Mouse (Mus musculus): ENCODE data around the gene Cyp1a2. TPM values are rescaled to one million over a fixed set of nuclear protein-coding genes. Genes with fewer than 3 reads are reported as not detected.

Cyp1a2 gene
- polyA plus RNA-seq, 1 experiment from 2014 or later = not detected

DNA sequence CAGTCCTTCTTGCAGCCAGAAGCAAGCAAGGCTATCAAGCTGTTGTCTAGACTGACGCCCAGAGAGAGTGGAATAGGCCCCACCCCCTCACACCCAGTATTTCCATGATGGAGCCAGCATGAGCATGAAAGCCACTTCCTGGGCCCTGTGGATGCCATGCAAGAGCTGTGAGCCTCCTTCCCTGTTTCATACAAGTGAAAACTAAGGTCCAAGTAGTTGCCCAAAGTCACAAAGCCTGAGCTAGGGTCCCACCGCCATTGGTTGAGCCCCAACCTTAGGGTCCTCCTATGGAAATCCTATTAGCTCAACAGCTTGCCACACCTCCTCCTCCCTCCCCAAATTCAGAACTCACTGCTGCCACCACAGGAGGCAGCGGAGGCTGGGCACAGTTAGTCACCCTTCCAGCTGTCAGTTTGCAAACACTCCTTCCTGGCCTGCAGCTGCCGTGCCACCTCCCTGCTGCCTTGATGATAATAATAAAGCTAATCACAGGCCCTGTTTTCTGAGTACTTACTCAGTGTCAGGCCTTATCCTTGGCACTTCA is 50.0 kb downstream of the Cyp1a2 start:
- no peak overlapping the region for H3K4me2 ChIP-seq (ENCODE audit: low read depth, severe bottlenecking)
- no peak for DNase-seq (ENCODE audit: low spot score)
- WGBS = 44% methylated on average over 4 of the region's 4 CpGs
- ATAC-seq (ENCODE audit: insufficient number of reproducible peaks, low FRiP score, low TSS enrichment, low read depth) = no peak
- H3K27me3 ChIP-seq (ENCODE audit: control insufficient read depth, insufficient read depth, low read length) = no peaks in the 10 kb centered on the region
- H3K36me3 ChIP-seq (ENCODE audit: control insufficient read depth, insufficient read depth, low read length) = peaks cover 21% of the 10 kb centered on the region
- H3K9ac ChIP-seq (ENCODE audit: low read length) = no peak overlapping the region
- H3K4me1 ChIP-seq (ENCODE audit: control insufficient read depth, insufficient read depth, low read length) = peaks cover 17% of the 10 kb centered on the region
- no peak overlapping the region for H3K27ac ChIP-seq (replicated peaks; ENCODE audit: low read depth, low read length)
- no peaks in the 10 kb centered on the region for H3K9me3 ChIP-seq (ENCODE audit: control insufficient read depth, low read length)
- no peak overlapping the region for H3K4me3 ChIP-seq (ENCODE audit: low read depth, low read length)

DNA sequence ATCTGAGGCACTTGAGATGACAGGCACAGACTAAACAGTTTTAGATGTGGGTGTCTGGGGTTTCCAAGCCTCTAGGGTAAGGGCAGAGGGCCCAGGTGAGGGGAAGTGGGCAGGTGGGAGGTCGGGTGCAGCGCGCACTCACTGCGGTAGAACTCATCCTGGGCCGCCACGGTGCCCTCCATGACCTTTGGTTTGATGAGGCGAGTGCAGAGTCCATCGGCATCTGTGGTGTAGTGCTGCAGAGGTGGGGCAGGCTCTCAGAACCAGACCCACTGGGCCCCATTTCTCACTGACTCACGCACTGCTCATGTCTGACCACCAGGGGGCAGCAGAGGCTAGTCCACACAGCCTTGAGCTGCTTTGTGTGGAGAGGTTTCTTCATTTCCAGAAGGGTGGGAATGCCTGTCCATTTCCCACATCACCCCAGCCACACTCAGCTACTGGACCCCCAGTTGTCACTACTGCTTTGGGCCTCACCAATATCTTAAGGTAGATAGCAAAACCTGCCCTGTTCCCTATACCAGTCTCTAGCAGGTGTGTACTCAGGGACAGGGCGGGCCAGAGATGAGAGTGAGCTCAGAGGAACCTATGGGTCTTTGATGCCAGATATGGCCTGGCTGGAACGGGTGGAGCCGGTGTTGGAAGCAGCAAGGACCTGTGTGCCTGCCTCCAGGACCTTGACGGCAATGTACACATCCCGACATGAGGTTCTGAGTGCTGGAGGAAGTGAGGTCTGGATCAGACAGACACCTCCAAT is 54.2 kb downstream of the Cyp1a2 start:
- DNase-seq (ENCODE audit: low spot score) (peak; percentile 87), ATAC-seq (ENCODE audit: insufficient number of reproducible peaks, low FRiP score, low TSS enrichment, low read depth) (peak; percentile 44; the same call in 1 of the 2 replicates)
- H3K27ac ChIP-seq (replicated peaks; ENCODE audit: low read depth, low read length) = no peak overlapping the region
- H3K4me2 ChIP-seq (ENCODE audit: low read depth, severe bottlenecking) = no peak overlapping the region
- H3K4me3 ChIP-seq (ENCODE audit: low read depth, low read length) = no peak overlapping the region
- peaks cover 35% of the 10 kb centered on the region for H3K36me3 ChIP-seq (ENCODE audit: control insufficient read depth, insufficient read depth, low read length)
- 0 out of 2 replicates have a peak, but pooled peaks cover 3% of the 10 kb centered on the region for H3K4me1 ChIP-seq (ENCODE audit: control insufficient read depth, insufficient read depth, low read length)
- no peaks in the 10 kb centered on the region for H3K27me3 ChIP-seq (ENCODE audit: control insufficient read depth, insufficient read depth, low read length)
- H3K9ac ChIP-seq (ENCODE audit: low read length) = no peak overlapping the region
- 66% methylated on average over 14 of the region's 14 CpGs for WGBS
- H3K9me3 ChIP-seq (ENCODE audit: control insufficient read depth, low read length) = no peaks in the 10 kb centered on the region

DNA sequence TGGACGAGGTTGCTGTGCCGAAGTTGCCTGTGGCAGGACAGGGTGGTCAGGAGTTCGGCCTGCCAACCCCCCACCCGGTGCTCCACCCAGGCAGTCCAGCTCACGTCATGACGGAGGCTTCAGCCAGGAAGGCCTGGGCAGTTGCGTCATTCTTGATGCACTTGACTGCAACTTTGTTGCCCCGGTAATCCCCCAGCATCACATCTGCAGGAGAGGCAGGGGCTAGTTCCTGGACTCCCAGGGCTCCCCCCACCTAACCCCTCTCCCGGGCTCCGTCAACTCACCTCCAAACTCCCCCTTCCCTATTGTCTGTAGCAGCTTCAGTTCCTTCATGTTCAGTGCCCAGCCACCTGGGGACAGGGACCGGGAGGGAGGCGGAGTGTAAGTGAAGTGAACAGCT is 54.8 kb downstream of the Cyp1a2 start:
- Histone ChIP-seq H3K27ac (replicated peaks; ENCODE audit: low read depth, low read length) (no peak overlapping the region), H3K4me3 (ENCODE audit: low read depth, low read length) (no peak overlapping the region), H3K4me2 (ENCODE audit: low read depth, severe bottlenecking) (no peak overlapping the region), H3K27me3 (ENCODE audit: control insufficient read depth, insufficient read depth, low read length) (no peaks in the 10 kb centered on the region), H3K9me3 (ENCODE audit: control insufficient read depth, low read length) (no peaks in the 10 kb centered on the region), H3K9ac (ENCODE audit: low read length) (no peak overlapping the region), H3K36me3 (ENCODE audit: control insufficient read depth, insufficient read depth, low read length) (peaks cover 35% of the 10 kb centered on the region), H3K4me1 (ENCODE audit: control insufficient read depth, insufficient read depth, low read length) (no peaks in the 10 kb centered on the region)
- WGBS = 95% methylated on average over 12 of the region's 12 CpGs
- ATAC-seq (ENCODE audit: insufficient number of reproducible peaks, low FRiP score, low TSS enrichment, low read depth) (no peak), DNase-seq (ENCODE audit: low spot score) (no peak)

- Histone ChIP-seq H3K4me2 (ENCODE audit: low read depth, severe bottlenecking) (no peak overlapping the region), H3K36me3 (ENCODE audit: control insufficient read depth, insufficient read depth, low read length) (peaks cover 35% of the 10 kb centered on the region), H3K9me3 (ENCODE audit: control insufficient read depth, low read length) (no peaks in the 10 kb centered on the region), H3K4me1 (ENCODE audit: control insufficient read depth, insufficient read depth, low read length) (no peaks in the 10 kb centered on the region), H3K27me3 (ENCODE audit: control insufficient read depth, insufficient read depth, low read length) (no peaks in the 10 kb centered on the region), H3K4me3 (ENCODE audit: low read depth, low read length) (no peak overlapping the region), H3K9ac (ENCODE audit: low read length) (no peak overlapping the region), H3K27ac (replicated peaks; ENCODE audit: low read depth, low read length) (no peak overlapping the region)
- ATAC-seq (ENCODE audit: insufficient number of reproducible peaks, low FRiP score, low TSS enrichment, low read depth) = no peak
- DNase-seq (ENCODE audit: low spot score) = no peak
- WGBS = 92% methylated on average over 11 of the region's 11 CpGs
These were observed 55.6 kb downstream of the Cyp1a2 start for GRCm38 (mm10) chr9:57627892-57628291.

DNA sequence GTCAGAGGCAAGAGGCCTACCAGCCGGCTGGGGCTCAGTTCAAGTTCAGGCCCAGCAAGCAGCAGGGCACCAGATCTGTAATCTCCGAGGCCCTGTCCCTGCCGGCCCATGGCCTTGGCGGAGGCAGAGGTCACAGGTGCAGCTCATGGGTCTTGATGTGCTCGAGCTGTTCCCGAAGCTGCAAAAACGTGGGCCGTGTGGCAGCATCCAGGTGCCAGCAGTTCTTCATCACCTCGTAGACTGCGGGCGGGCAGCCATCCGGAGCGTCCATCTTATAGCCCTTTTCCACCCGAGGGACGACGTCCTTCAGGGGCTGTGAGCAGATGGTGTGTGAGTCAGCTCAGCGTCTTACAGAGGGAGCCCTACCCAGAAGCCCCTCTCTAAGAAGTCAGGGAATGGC is 56.3 kb downstream of the Cyp1a2 start:
- no peaks in the 10 kb centered on the region for H3K4me1 ChIP-seq (ENCODE audit: control insufficient read depth, insufficient read depth, low read length)
- H3K9ac ChIP-seq (ENCODE audit: low read length) = no peak overlapping the region
- ATAC-seq (ENCODE audit: insufficient number of reproducible peaks, low FRiP score, low TSS enrichment, low read depth) (no peak), DNase-seq (ENCODE audit: low spot score) (no peak)
- H3K4me2 ChIP-seq (ENCODE audit: low read depth, severe bottlenecking) = no peak overlapping the region
- H3K36me3 ChIP-seq (ENCODE audit: control insufficient read depth, insufficient read depth, low read length) = peaks cover 35% of the 10 kb centered on the region
- WGBS = 92% methylated on average over 17 of the region's 17 CpGs
- no peaks in the 10 kb centered on the region for H3K9me3 ChIP-seq (ENCODE audit: control insufficient read depth, low read length)
- H3K27ac ChIP-seq (replicated peaks; ENCODE audit: low read depth, low read length) = no peak overlapping the region
- no peak overlapping the region for H3K4me3 ChIP-seq (ENCODE audit: low read depth, low read length)
- no peaks in the 10 kb centered on the region for H3K27me3 ChIP-seq (ENCODE audit: control insufficient read depth, insufficient read depth, low read length)

Other genes with a start within 250 kb of the Cyp1a2 start
- 26.5 and 32.2 TPM in 2 replicates for gene Ppcdc, start 243.6 kb downstream of the Cyp1a2 start, polyA plus RNA-seq (2014; fragmentation: Nextera tagmentation; extraction: Ambion mirVana)
- 3.1 and 4.1 TPM in 2 replicates for gene Scamp5, start 215.6 kb downstream of the Cyp1a2 start, polyA plus RNA-seq (2014; fragmentation: Nextera tagmentation; extraction: Ambion mirVana)
- gene Rpp25, start 179.7 kb downstream of the Cyp1a2 start, polyA plus RNA-seq (2014; fragmentation: Nextera tagmentation; extraction: Ambion mirVana) = 0.35 and 0.44 TPM in 2 replicates
- gene Cox5a, start 162.4 kb downstream of the Cyp1a2 start, polyA plus RNA-seq (2014; fragmentation: Nextera tagmentation; extraction: Ambion mirVana) = 622 and 641 TPM in 2 replicates
- 16.8 and 17.8 TPM in 2 replicates for gene Fam219b, start 146.2 kb downstream of the Cyp1a2 start, polyA plus RNA-seq (2014; fragmentation: Nextera tagmentation; extraction: Ambion mirVana)
- 43.5 and 43.8 TPM in 2 replicates for gene Mpi, start 130.9 kb downstream of the Cyp1a2 start, polyA plus RNA-seq (2014; fragmentation: Nextera tagmentation; extraction: Ambion mirVana)
- 44.4 and 44.7 TPM in 2 replicates for gene Scamp2, start 122.8 kb downstream of the Cyp1a2 start, polyA plus RNA-seq (2014; fragmentation: Nextera tagmentation; extraction: Ambion mirVana)
- gene Ulk3, start 94.3 kb downstream of the Cyp1a2 start, polyA plus RNA-seq (2014; fragmentation: Nextera tagmentation; extraction: Ambion mirVana) = 9.7 and 9.8 TPM in 2 replicates
- not detected in 2 replicates for gene Cplx3, start 77.4 kb downstream of the Cyp1a2 start, polyA plus RNA-seq (2014; fragmentation: Nextera tagmentation; extraction: Ambion mirVana)
- gene Lman1l, start 62.9 kb downstream of the Cyp1a2 start, polyA plus RNA-seq (2014; fragmentation: Nextera tagmentation; extraction: Ambion mirVana) = not detected in 2 replicates
- 33.7 and 34.6 TPM in 2 replicates for gene Csk, start 30.1 kb downstream of the Cyp1a2 start, polyA plus RNA-seq (2014; fragmentation: Nextera tagmentation; extraction: Ambion mirVana)
- gene Cyp1a1, start 4.2 kb upstream of the Cyp1a2 start, polyA plus RNA-seq (2014; fragmentation: Nextera tagmentation; extraction: Ambion mirVana) = not detected in 2 replicates
- gene Edc3, start 24.8 kb upstream of the Cyp1a2 start, polyA plus RNA-seq (2014; fragmentation: Nextera tagmentation; extraction: Ambion mirVana) = 29.2 and 31.7 TPM in 2 replicates
- 69.4 and 72.2 TPM in 2 replicates for gene Clk3, start 82.2 kb upstream of the Cyp1a2 start, polyA plus RNA-seq (2014; fragmentation: Nextera tagmentation; extraction: Ambion mirVana)
- 35.8 and 38.9 TPM in 2 replicates for gene Arid3b, start 153.1 kb upstream of the Cyp1a2 start, polyA plus RNA-seq (2014; fragmentation: Nextera tagmentation; extraction: Ambion mirVana)
- gene Ubl7, start 227.3 kb upstream of the Cyp1a2 start, polyA plus RNA-seq (2014; fragmentation: Nextera tagmentation; extraction: Ambion mirVana) = 122 and 127 TPM in 2 replicates

All from limb, embryonic 11.5 days (tissue).